Mouse (Mus musculus) cerebellum, adult 2 months (tissue): ENCODE data around the gene Mok.

Experiments
- CTCF ChIP-seq: fragments of 200-500 bp; IDR thresholded peaks from 2 replicates; pipeline ENCODE4 v1.5.1; 2011; ENCODE audit warnings: low read depth, mild to moderate bottlenecking, control low read depth, low read length, moderate library complexity, borderline replicate concordance; ENCODE audit not compliant: insufficient read depth
- POLR2A ChIP-seq: fragments of 200-500 bp; IDR thresholded peaks from 2 replicates; pipeline ENCODE4 v1.6.1; 2011; ENCODE audit warnings: low read length, control low read depth, borderline replicate concordance; ENCODE audit not compliant: insufficient read depth

DNA sequence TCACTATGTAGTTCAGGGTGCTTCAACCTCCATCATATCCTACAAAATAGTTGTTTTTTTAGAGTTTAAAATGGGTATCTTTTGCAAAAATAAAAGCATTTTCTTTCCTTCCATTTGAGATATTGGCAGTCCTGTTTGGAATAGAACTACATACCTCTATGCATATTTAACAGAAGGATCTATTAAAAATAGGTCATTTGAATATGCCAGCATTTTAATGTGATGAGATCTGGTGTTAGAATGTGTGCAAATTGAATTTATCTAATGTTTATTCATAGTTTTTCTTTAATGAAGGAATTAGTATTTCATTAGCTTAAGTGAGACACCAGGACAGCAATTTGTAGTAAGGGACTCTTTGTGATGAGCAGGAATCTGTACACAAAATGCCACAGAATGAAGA lies 72.2 kb downstream of the Mok start:
- TF ChIP-seq CTCF (no peak), POLR2A (no peak)
